Mouse (Mus musculus) MEL-GATA-1-ER (cell line): ENCODE data around the gene Pigv.

Source experiments
- DNase-seq: peaks from one replicate; pipeline ENCODE4 v3.0.0-alpha.2; 2012; ENCODE audit warnings: low read depth; ENCODE audit errors: extremely low read depth

The Pigv gene

GRCm38 (mm10) chr4:133645680-133646079 is 26.8 kb downstream of the Pigv start:
- DNase-seq = no peak

GRCm38 (mm10) chr4:133645195-133645594 is 27.3 kb downstream of the Pigv start:
- no peak for DNase-seq

- no peak for DNase-seq
Measured at GRCm38 (mm10) chr4:133634043-133634410, 38.4 kb downstream of the Pigv start.

GRCm38 (mm10) chr4:133633332-133634042 is 39.0 kb downstream of the Pigv start:
- peak; percentile 38 for DNase-seq

GRCm38 (mm10) chr4:133632483-133633327 is 39.7 kb downstream of the Pigv start:
- DNase-seq = no peak

GRCm38 (mm10) chr4:133631769-133632411 is 40.6 kb downstream of the Pigv start:
- no peak for DNase-seq

- DNase-seq = no peak
Measured at GRCm38 (mm10) chr4:133631071-133631768, 41.2 kb downstream of the Pigv start.

- DNase-seq = no peak
Measured at GRCm38 (mm10) chr4:133630326-133630920, 42.0 kb downstream of the Pigv start.

GRCm38 (mm10) chr4:133629191-133629590 is 43.3 kb downstream of the Pigv start:
- DNase-seq = no peak

- no peak for DNase-seq
Measured at GRCm38 (mm10) chr4:133628517-133628916, 43.9 kb downstream of the Pigv start.

GRCm38 (mm10) chr4:133627039-133627438 is 45.4 kb downstream of the Pigv start:
- DNase-seq = no peak

- no peak for DNase-seq
Measured at GRCm38 (mm10) chr4:133626621-133627020, 45.8 kb downstream of the Pigv start.

- no peak for DNase-seq
Measured at GRCm38 (mm10) chr4:133626221-133626620, 46.2 kb downstream of the Pigv start.

- DNase-seq = no peak
Measured at GRCm38 (mm10) chr4:133625621-133626071, 46.8 kb downstream of the Pigv start.

GRCm38 (mm10) chr4:133624830-133625229 is 47.6 kb downstream of the Pigv start:
- no peak for DNase-seq

GRCm38 (mm10) chr4:133622161-133622695 is 50.2 kb downstream of the Pigv start:
- DNase-seq = no peak

GRCm38 (mm10) chr4:133620668-133621067 is 51.8 kb downstream of the Pigv start:
- DNase-seq = no peak

GRCm38 (mm10) chr4:133619473-133620136 is 52.8 kb downstream of the Pigv start:
- no peak for DNase-seq

- DNase-seq = no peak
Measured at GRCm38 (mm10) chr4:133617936-133618335, 54.5 kb downstream of the Pigv start.

GRCm38 (mm10) chr4:133615416-133615815 is 57.0 kb downstream of the Pigv start:
- DNase-seq = no peak
